Mouse (Mus musculus): ENCODE measurements around the gene Rbx1. TPM values are rescaled to one million over a fixed set of nuclear protein-coding genes. Genes with fewer than 3 reads are reported as not detected.

Rbx1 gene
- polyA plus RNA-seq, 1 experiment from 2014 or later, result 515 TPM

GRCm38 (mm10) chr15:81507201-81507600, 41.1 kb downstream of the Rbx1 start:
- Histone ChIP-seq H3K27ac (ENCODE audit: low read depth, low read length) (no peak overlapping the region), H3K9me3 (ENCODE audit: control insufficient read depth, low read length) (no peaks in the 10 kb centered on the region), H3K4me3 (ENCODE audit: low read depth, low read length) (no peak overlapping the region), H3K36me3 (ENCODE audit: control insufficient read depth, insufficient read depth, low read length) (no peaks in the 10 kb centered on the region), H3K4me1 (ENCODE audit: control insufficient read depth, insufficient read depth, low read length) (no peaks in the 10 kb centered on the region), H3K9ac (ENCODE audit: low read length) (no peak overlapping the region), H3K4me2 (ENCODE audit: low read depth) (no peak overlapping the region), H3K27me3 (ENCODE audit: control insufficient read depth, insufficient read depth, low read length) (no peaks in the 10 kb centered on the region)
- ATAC-seq (ENCODE audit: insufficient read depth, low FRiP score, low TSS enrichment), result no peak
- DNase-seq (ENCODE audit: low spot score), result peak; percentile 24

- Histone ChIP-seq H3K4me1 (ENCODE audit: control insufficient read depth, insufficient read depth, low read length) (0 out of 2 replicates have a peak, but pooled peaks cover 2% of the 10 kb centered on the region), H3K9ac (ENCODE audit: low read length) (no peak overlapping the region), H3K4me2 (ENCODE audit: low read depth) (no peak overlapping the region), H3K27ac (ENCODE audit: low read depth, low read length) (no peak overlapping the region), H3K27me3 (ENCODE audit: control insufficient read depth, insufficient read depth, low read length) (no peaks in the 10 kb centered on the region), H3K9me3 (ENCODE audit: control insufficient read depth, low read length) (no peaks in the 10 kb centered on the region), H3K4me3 (ENCODE audit: low read depth, low read length) (no peak overlapping the region), H3K36me3 (ENCODE audit: control insufficient read depth, insufficient read depth, low read length) (no peaks in the 10 kb centered on the region)
- 89% methylated on average over 4 of the region's 4 CpGs for WGBS
- DNase-seq (ENCODE audit: low spot score), result no peak
- no peak for ATAC-seq (ENCODE audit: insufficient read depth, low FRiP score, low TSS enrichment)
Observed at GRCm38 (mm10) chr15:81510621-81511020, 44.5 kb downstream of the Rbx1 start.

- H3K9me3 ChIP-seq (ENCODE audit: control insufficient read depth, low read length), result no peaks in the 10 kb centered on the region
- DNase-seq (ENCODE audit: low spot score), result peak; percentile 24
- no peak overlapping the region for H3K9ac ChIP-seq (ENCODE audit: low read length)
- WGBS, result 54% methylated on average over 21 of the region's 21 CpGs
- H3K4me2 ChIP-seq (ENCODE audit: low read depth), result no peak overlapping the region
- H3K27me3 ChIP-seq (ENCODE audit: control insufficient read depth, insufficient read depth, low read length), result no peaks in the 10 kb centered on the region
- no peak for ATAC-seq (ENCODE audit: insufficient read depth, low FRiP score, low TSS enrichment)
- H3K4me1 ChIP-seq (ENCODE audit: control insufficient read depth, insufficient read depth, low read length), result 0 out of 2 replicates have a peak, but pooled peaks cover 2% of the 10 kb centered on the region
- H3K4me3 ChIP-seq (ENCODE audit: low read depth, low read length), result no peak overlapping the region
- no peak overlapping the region for H3K27ac ChIP-seq (ENCODE audit: low read depth, low read length)
- no peaks in the 10 kb centered on the region for H3K36me3 ChIP-seq (ENCODE audit: control insufficient read depth, insufficient read depth, low read length)
Observed at GRCm38 (mm10) chr15:81511601-81512261, 45.6 kb downstream of the Rbx1 start.

GRCm38 (mm10) chr15:81514111-81514971, 48.2 kb downstream of the Rbx1 start:
- ATAC-seq (ENCODE audit: insufficient read depth, low FRiP score, low TSS enrichment), result no peak
- Histone ChIP-seq H3K4me3 (ENCODE audit: low read depth, low read length) (peak overlapping the region; percentile 16; the same call in 1 of the 2 replicates), H3K36me3 (ENCODE audit: control insufficient read depth, insufficient read depth, low read length) (no peaks in the 10 kb centered on the region), H3K9ac (ENCODE audit: low read length) (peak overlapping the region; percentile 39), H3K4me1 (ENCODE audit: control insufficient read depth, insufficient read depth, low read length) (0 out of 2 replicates have a peak, but pooled peaks cover 2% of the 10 kb centered on the region), H3K4me2 (ENCODE audit: low read depth) (peak overlapping the region; percentile 40), H3K9me3 (ENCODE audit: control insufficient read depth, low read length) (no peaks in the 10 kb centered on the region), H3K27ac (ENCODE audit: low read depth, low read length) (no peak overlapping the region), H3K27me3 (ENCODE audit: control insufficient read depth, insufficient read depth, low read length) (no peaks in the 10 kb centered on the region)
- DNase-seq (ENCODE audit: low spot score), result peak; percentile 77
- WGBS, result 11% methylated on average over 18 of the region's 18 CpGs

GRCm38 (mm10) chr15:81515221-81515620, 49.1 kb downstream of the Rbx1 start:
- Histone ChIP-seq H3K4me3 (ENCODE audit: low read depth, low read length) (no peak overlapping the region), H3K9me3 (ENCODE audit: control insufficient read depth, low read length) (no peaks in the 10 kb centered on the region), H3K27ac (ENCODE audit: low read depth, low read length) (no peak overlapping the region), H3K27me3 (ENCODE audit: control insufficient read depth, insufficient read depth, low read length) (no peaks in the 10 kb centered on the region), H3K4me1 (ENCODE audit: control insufficient read depth, insufficient read depth, low read length) (0 out of 2 replicates have a peak, but pooled peaks cover 2% of the 10 kb centered on the region), H3K4me2 (ENCODE audit: low read depth) (no peak overlapping the region), H3K9ac (ENCODE audit: low read length) (no peak overlapping the region), H3K36me3 (ENCODE audit: control insufficient read depth, insufficient read depth, low read length) (no peaks in the 10 kb centered on the region)
- 87% methylated on average over 3 of the region's 3 CpGs for WGBS
- DNase-seq (ENCODE audit: low spot score), result no peak
- ATAC-seq (ENCODE audit: insufficient read depth, low FRiP score, low TSS enrichment), result no peak

GRCm38 (mm10) chr15:81518031-81518430, 51.9 kb downstream of the Rbx1 start:
- H3K27ac ChIP-seq (ENCODE audit: low read depth, low read length), result no peak overlapping the region
- DNase-seq (ENCODE audit: low spot score), result no peak
- H3K4me2 ChIP-seq (ENCODE audit: low read depth), result no peak overlapping the region
- H3K36me3 ChIP-seq (ENCODE audit: control insufficient read depth, insufficient read depth, low read length), result no peaks in the 10 kb centered on the region
- H3K9me3 ChIP-seq (ENCODE audit: control insufficient read depth, low read length), result no peaks in the 10 kb centered on the region
- no peak overlapping the region for H3K4me3 ChIP-seq (ENCODE audit: low read depth, low read length)
- H3K9ac ChIP-seq (ENCODE audit: low read length), result no peak overlapping the region
- H3K27me3 ChIP-seq (ENCODE audit: control insufficient read depth, insufficient read depth, low read length), result no peaks in the 10 kb centered on the region
- 0 out of 2 replicates have a peak, but pooled peaks cover 2% of the 10 kb centered on the region for H3K4me1 ChIP-seq (ENCODE audit: control insufficient read depth, insufficient read depth, low read length)
- ATAC-seq (ENCODE audit: insufficient read depth, low FRiP score, low TSS enrichment), result no peak
- 56% methylated on average over 6 of the region's 6 CpGs for WGBS

GRCm38 (mm10) chr15:81518761-81519160, 52.7 kb downstream of the Rbx1 start:
- H3K4me2 ChIP-seq (ENCODE audit: low read depth), result no peak overlapping the region
- H3K27ac ChIP-seq (ENCODE audit: low read depth, low read length), result no peak overlapping the region
- 0 out of 2 replicates have a peak, but pooled peaks cover 2% of the 10 kb centered on the region for H3K4me1 ChIP-seq (ENCODE audit: control insufficient read depth, insufficient read depth, low read length)
- 81% methylated on average over 5 of the region's 5 CpGs for WGBS
- H3K9ac ChIP-seq (ENCODE audit: low read length), result no peak overlapping the region
- no peaks in the 10 kb centered on the region for H3K9me3 ChIP-seq (ENCODE audit: control insufficient read depth, low read length)
- no peak for DNase-seq (ENCODE audit: low spot score)
- no peaks in the 10 kb centered on the region for H3K36me3 ChIP-seq (ENCODE audit: control insufficient read depth, insufficient read depth, low read length)
- H3K27me3 ChIP-seq (ENCODE audit: control insufficient read depth, insufficient read depth, low read length), result no peaks in the 10 kb centered on the region
- H3K4me3 ChIP-seq (ENCODE audit: low read depth, low read length), result no peak overlapping the region
- ATAC-seq (ENCODE audit: insufficient read depth, low FRiP score, low TSS enrichment), result no peak

- Histone ChIP-seq H3K27ac (ENCODE audit: low read depth, low read length) (peak overlapping the region; percentile 60; the same call in 1 of the 2 replicates), H3K4me2 (ENCODE audit: low read depth) (peak overlapping the region; percentile 93), H3K4me3 (ENCODE audit: low read depth, low read length) (peak overlapping the region; percentile 51), H3K4me1 (ENCODE audit: control insufficient read depth, insufficient read depth, low read length) (no peaks in the 10 kb centered on the region), H3K9me3 (ENCODE audit: control insufficient read depth, low read length) (no peaks in the 10 kb centered on the region), H3K27me3 (ENCODE audit: control insufficient read depth, insufficient read depth, low read length) (no peaks in the 10 kb centered on the region), H3K9ac (ENCODE audit: low read length) (peak overlapping the region; percentile 76), H3K36me3 (ENCODE audit: control insufficient read depth, insufficient read depth, low read length) (no peaks in the 10 kb centered on the region)
- WGBS, result under 1% methylated on average over 38 of the region's 38 CpGs
- peak; percentile 54 for DNase-seq (ENCODE audit: low spot score)
- no peak for ATAC-seq (ENCODE audit: insufficient read depth, low FRiP score, low TSS enrichment)
Observed at GRCm38 (mm10) chr15:81522036-81522751, 56.1 kb downstream of the Rbx1 start.
